Mouse (Mus musculus) liver, embryonic 12.5 days (tissue): Measurements from ENCODE around the gene Hes2. TPM values are rescaled to one million over a fixed set of nuclear protein-coding genes. Genes with fewer than 3 reads are reported as not detected.

Experiments
- polyA plus RNA-seq: library from polyadenylated mRNA; unstranded; fragments of >200 nt; fragmentation: Nextera tagmentation; extraction: Ambion mirVana; gene quantifications from 2 replicates; pipeline ENCODE4 v1.2.1, GENCODE M21; 2016

The Hes2 gene
- polyA plus RNA-seq, 1 experiment from 2014 or later: 0.05 TPM

Other genes starting within 250 kb of the Hes2 start
- 74.4 and 85.1 TPM in 2 replicates for gene Dnajc11, start 225.2 kb upstream of the Hes2 start, polyA plus RNA-seq
- gene Thap3, start 169.9 kb upstream of the Hes2 start, polyA plus RNA-seq: 10.0 and 10.3 TPM in 2 replicates
- gene Phf13, start 162.6 kb upstream of the Hes2 start, polyA plus RNA-seq: 10.4 and 11.2 TPM in 2 replicates
- gene Klhl21, start 150.1 kb upstream of the Hes2 start, polyA plus RNA-seq: 10.9 and 12.0 TPM in 2 replicates
- gene Zbtb48, start 131.2 kb upstream of the Hes2 start, polyA plus RNA-seq: 11.4 and 12.2 TPM in 2 replicates
- gene Tas1r1, start 120.3 kb upstream of the Hes2 start, polyA plus RNA-seq: 0.12 and 0.19 TPM in 2 replicates
- 42.3 and 44.0 TPM in 2 replicates for gene Nol9, start 119.5 kb upstream of the Hes2 start, polyA plus RNA-seq
- 7.7 and 8.4 TPM in 2 replicates for gene Plekhg5, start 86.4 kb upstream of the Hes2 start, polyA plus RNA-seq
- 0.74 and 0.87 TPM in 2 replicates for gene Tnfrsf25, start 42.9 kb upstream of the Hes2 start, polyA plus RNA-seq
- 2.6 and 2.9 TPM in 2 replicates for gene Espn, start 6.5 kb upstream of the Hes2 start, polyA plus RNA-seq
- gene Acot7, start 19.3 kb downstream of the Hes2 start, polyA plus RNA-seq: 33.0 and 36.2 TPM in 2 replicates
- gene Gpr153, start 115.4 kb downstream of the Hes2 start, polyA plus RNA-seq: 2.1 and 2.4 TPM in 2 replicates
- not detected in 2 replicates for gene Hes3, start 132.8 kb downstream of the Hes2 start, polyA plus RNA-seq
- gene Icmt, start 138.4 kb downstream of the Hes2 start, polyA plus RNA-seq: 11.8 and 14.4 TPM in 2 replicates
- 0.26 and 0.42 TPM in 2 replicates for gene Rnf207, start 160.1 kb downstream of the Hes2 start, polyA plus RNA-seq
- gene Rpl22, start 166.9 kb downstream of the Hes2 start, polyA plus RNA-seq: 385 and 404 TPM in 2 replicates
- gene Chd5, start 179.8 kb downstream of the Hes2 start, polyA plus RNA-seq: 0.01 and 0.02 TPM in 2 replicates